Mouse (Mus musculus) bone marrow macrophage, adult 2 months (primary cell): ENCODE results near the gene Kctd8.

Experiments
- CTCF ChIP-seq: IDR thresholded peaks from 2 replicates; pipeline ENCODE4 v1.5.1; 2012; ENCODE audit warnings: low read depth, mild to moderate bottlenecking, low read length, moderate library complexity
- POLR2A ChIP-seq: IDR thresholded peaks from 2 replicates; pipeline ENCODE4 v1.6.1; 2012; ENCODE audit warnings: mild to moderate bottlenecking, low read depth, low read length, borderline replicate concordance

- TF ChIP-seq CTCF = no peak
- no peak for TF ChIP-seq POLR2A
Observed at GRCm38 (mm10) chr5:69088912-69089311, 252.6 kb downstream of the Kctd8 start.
